Mouse (Mus musculus) E14TG2a.4 (cell line): ENCODE data around the gene Cldn3.

Source experiments
- CTCF ChIP-seq: conservative IDR thresholded peaks from 2 replicates; pipeline ENCODE4 v1.5.1; 2014; ENCODE audit warnings: low read length
- NANOG ChIP-seq: IDR thresholded peaks from 2 replicates; pipeline ENCODE4 v1.6.1; 2014; ENCODE audit warnings: borderline replicate concordance, low read length, mixed read lengths

DNA sequence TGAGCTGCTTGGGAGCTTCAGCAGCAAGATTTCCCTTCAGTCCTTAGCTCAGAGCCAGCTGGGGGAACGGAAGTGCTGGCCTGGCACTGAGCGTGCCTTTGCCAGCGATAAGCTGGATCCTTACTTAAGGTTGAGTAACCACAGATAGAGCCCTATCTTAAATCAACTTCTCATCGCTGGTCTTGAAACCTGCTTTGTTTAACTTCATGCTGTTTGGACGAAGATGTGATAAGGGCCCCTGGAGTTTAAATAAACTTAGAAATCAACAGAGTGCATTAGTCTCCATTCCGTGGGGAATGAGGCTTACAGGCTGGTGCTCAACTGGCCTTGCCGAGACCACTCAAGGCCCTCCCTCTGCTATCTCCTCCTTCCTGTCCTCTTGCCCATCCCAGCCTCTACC is 11.7 kb upstream of the Cldn3 start:
- TF ChIP-seq CTCF (no peak), NANOG (no peak)
